9 mouse cellular contexts compared by ENCODE assay signal in genomic region chr12:116325545-116325944, GRCm38 (mm10). TPM values are rescaled to one million over a fixed set of nuclear protein-coding genes. Genes with fewer than 3 reads are reported as not detected.
DNase-seq lines count a peak whose midpoint lies in the region; ATAC-seq and TF ChIP-seq lines count a peak whose summit lies in the region.
"Had no signal": no experiment of that assay in that cellular context is flagged by ENCODE, and none has a peak within 500 bp of the region (broad histone marks: within the 10 kb centered on the region; RNA-seq: fewer than 3 reads in every experiment).

No protein-coding gene starts in this region.

- H3K27ac ChIP-seq in heart, adult 2 months = peak overlapping the region; percentile 4
- H3K27ac ChIP-seq in heart, embryonic 11.5 days (ENCODE audit: low read depth, low read length) = no peak overlapping the region
- peak overlapping the region; percentile 1; the same call in 1 of the 2 replicates for H3K27ac ChIP-seq in brown adipose tissue, adult 24 weeks (replicated peaks; ENCODE audit: low read depth, low read length)

- H3K9me3 ChIP-seq in heart, embryonic 11.5 days (replicated peaks; ENCODE audit: control insufficient read depth, low read length) = no peaks in the 10 kb centered on the region

- no peak for TF ChIP-seq CTCF in heart, adult 2 months (IDR thresholded peaks at IDR 0.05)

- no peak overlapping the region for H3K9ac ChIP-seq in heart, adult 2 months (ENCODE audit: low read depth, low read length)
- H3K9ac ChIP-seq in heart, embryonic 11.5 days (ENCODE audit: low read depth, low read length) = no peak overlapping the region

- H3K4me1 ChIP-seq in heart, adult 2 months (ENCODE audit: control insufficient read depth, insufficient read depth, low read length) = peaks cover 3% of the 10 kb centered on the region
- no peaks in the 10 kb centered on the region for H3K4me1 ChIP-seq in heart, embryonic 11.5 days (ENCODE audit: control insufficient read depth, insufficient read depth, low read length)
- H3K4me1 ChIP-seq in brown adipose tissue, adult 24 weeks (ENCODE audit: control insufficient read depth, insufficient read depth, insufficient read length, low read length) = no peaks in the 10 kb centered on the region

- no peak for TF ChIP-seq EP300 in heart, adult 2 months (IDR thresholded peaks at IDR 0.05; ENCODE audit: insufficient read depth, low read depth, low read length)

- H3K79me2 ChIP-seq in heart, adult 2 months (replicated peaks; ENCODE audit: control insufficient read depth, insufficient read depth, low read length) = no peaks in the 10 kb centered on the region

- H3K27me3 ChIP-seq in heart, adult 2 months (ENCODE audit: control insufficient read depth, insufficient read depth, low read length) = no peaks in the 10 kb centered on the region
- H3K27me3 ChIP-seq in heart, embryonic 11.5 days (ENCODE audit: control insufficient read depth, insufficient read depth, low read length) = no peaks in the 10 kb centered on the region

- 51% methylated on average over 4 of the region's 4 CpGs for WGBS in heart, adult 2 months
- WGBS in heart, embryonic 11.5 days (ENCODE audit: insufficient replicate concordance) = 83% methylated on average over 4 of the region's 4 CpGs

- intact Hi-C loops in heart, adult 2 months (cut with DNase I) = no loop called here

- H3K4me2 ChIP-seq in heart, embryonic 11.5 days = no peak overlapping the region

- no peak overlapping the region for H3K4me3 ChIP-seq in heart, adult 2 months
- no peak overlapping the region for H3K4me3 ChIP-seq in heart, embryonic 11.5 days (ENCODE audit: low read depth, low read length)
- no peak overlapping the region for H3K4me3 ChIP-seq in brown adipose tissue, adult 24 weeks (ENCODE audit: insufficient read depth, low read depth, low read length)

- DNase-seq in heart, adult 2 months = peak in 1 of 2 experiments; percentile 14
- peak; percentile 49 for DNase-seq in heart, postnatal 4 days
- DNase-seq in lung, postnatal 4 days = peak; percentile 34 to 49
- no peak for DNase-seq in spleen, adult 12 weeks (ENCODE audit: low spot score)
- no peak for DNase-seq in yolk sac, embryonic 10.5 days (ENCODE audit: low spot score)
- no peak for DNase-seq in cerebellum, postnatal 4 days (ENCODE audit: low spot score in 2 of 2)

- no peak for ATAC-seq in heart, embryonic 11.5 days (replicated peaks; ENCODE audit: insufficient number of reproducible peaks, low FRiP score, low TSS enrichment)

- H3K36me3 ChIP-seq in heart, adult 2 months (ENCODE audit: control insufficient read depth, insufficient read depth, low read length) = peaks cover 9% of the 10 kb centered on the region
- H3K36me3 ChIP-seq in heart, embryonic 11.5 days (ENCODE audit: control insufficient read depth, insufficient read depth, low read length) = peaks cover 3% of the 10 kb centered on the region; the same call in 1 of the 2 replicates

- TF ChIP-seq POLR2A in heart, adult 2 months (IDR thresholded peaks at IDR 0.05; ENCODE audit: insufficient read depth, low read depth, low read length) = no peak

RNA-seq across cellular contexts. Expression of gene Esyt2, which starts 44.5 kb away (rescaled TPM):
- total RNA-seq in heart, adult 2 months (2021) = 10 to 100 TPM; 24.6 to 27.8 TPM
- 7.5 and 11.3 TPM in 2 replicates for polyA plus RNA-seq in heart, adult 2 months (2012; rRNA removed)
- polyA plus RNA-seq in heart, embryonic 11.5 days (2014; fragmentation: Nextera tagmentation; extraction: Ambion mirVana) = 15.7 and 16.6 TPM in 2 replicates
- polyA plus RNA-seq in brown adipose tissue, adult 24 weeks (2012; ENCODE audit: insufficient read depth, insufficient read length, missing spikeins) = 28.8 and 46.9 TPM in 2 replicates
- total RNA-seq in heart, postnatal 4 days (2021) = 10 to 100 TPM; 33.8 to 38.4 TPM

RNA-seq across cellular contexts. Expression of gene Gm11027, which starts 50.4 kb away (rescaled TPM):
- not detected for total RNA-seq in heart, adult 2 months (2021)
- polyA plus RNA-seq in heart, adult 2 months (2012; rRNA removed) = not detected in 2 replicates
- polyA plus RNA-seq in heart, embryonic 11.5 days (2014; fragmentation: Nextera tagmentation; extraction: Ambion mirVana) = not detected in 2 replicates
- not detected in 2 replicates for polyA plus RNA-seq in brown adipose tissue, adult 24 weeks (2012; ENCODE audit: insufficient read depth, insufficient read length, missing spikeins)
- not detected for total RNA-seq in heart, postnatal 4 days (2021)
- polyA plus RNA-seq: cerebellum, adult 2 months had no signal

Comparison
In these comparisons a context has a peak if more than half of its experiments do, and no peak if none do; other contexts are left out.
1. DNase-seq: peak in heart, postnatal 4 days (single experiment) and lung, postnatal 4 days (2 of 2); none in spleen, adult 12 weeks (single experiment), yolk sac, embryonic 10.5 days (single experiment) and cerebellum, postnatal 4 days (0 of 2).